Mouse (Mus musculus) adrenal gland, adult 18-20 months (tissue): ENCODE data around the gene Cep135. TPM values are rescaled to one million over a fixed set of nuclear protein-coding genes. Genes with fewer than 3 reads are reported as not detected.

Experiments
- DNase-seq, 2 experiments: peaks; one replicate each; pipeline ENCODE4 v3.0.0; 2021 to 2022; ENCODE audit warnings: low spot score in 2 of 2
- long read RNA-seq, 2 experiments: library from polyadenylated mRNA; stranded (forward); transcript quantifications; one replicate each; pipeline ENCODE4 v2.0.0; 2021
- total RNA-seq, 2 experiments: library from RNA; stranded (reverse); gene quantifications; 1 replicate in 1 of 2; 2 replicates in 1 of 2; pipeline ENCODE4 v1.2.3; 2021

Cep135 gene
- total RNA-seq, result 1 to 10 TPM; 3.5 to 3.6 TPM
- long read RNA-seq, experiment 1, full-length matches to known transcripts, result 1 of 1 reads
- long read RNA-seq, experiment 1, partial matches to known transcripts, result 0 of 1 reads
- long read RNA-seq, experiment 1, other reads (novel, unspliced or antisense), result 0 of 1 reads
- long read RNA-seq, experiment 2, partial matches to known transcripts, result 1 of 3 reads
- long read RNA-seq, experiment 2, other reads (novel, unspliced or antisense), result 2 of 3 reads

- peak; percentile 90 to 92 for DNase-seq
Observed at GRCm38 (mm10) chr5:76588551-76589283, at the start of gene Cep135. Gene Cep135, plus strand, starts transcription at chr5:76588698.

GRCm38 (mm10) chr5:76540181-76540580 lies 48.3 kb upstream of the Cep135 start:
- DNase-seq, result peak in 1 of 2 experiments; percentile 31

- no peak for DNase-seq
Observed at GRCm38 (mm10) chr5:76540842-76541241, 47.7 kb upstream of the Cep135 start.

GRCm38 (mm10) chr5:76543200-76543599 lies 45.3 kb upstream of the Cep135 start:
- no peak for DNase-seq

- no peak for DNase-seq
Observed at GRCm38 (mm10) chr5:76550426-76550825, 38.1 kb upstream of the Cep135 start.

GRCm38 (mm10) chr5:76565321-76565720 lies 23.2 kb upstream of the Cep135 start:
- DNase-seq, result peak; percentile 49 to 66

- no peak for DNase-seq
Observed at GRCm38 (mm10) chr5:76574251-76574650, 14.2 kb upstream of the Cep135 start.

GRCm38 (mm10) chr5:76577026-76577425 lies 11.5 kb upstream of the Cep135 start:
- no peak for DNase-seq

- no peak for DNase-seq
Observed at GRCm38 (mm10) chr5:76585378-76585777, 3.1 kb upstream of the Cep135 start.

- DNase-seq, result no peak
Observed at GRCm38 (mm10) chr5:76589311-76589710, 813 bp downstream of the Cep135 start.

GRCm38 (mm10) chr5:76590009-76590408 lies 1.5 kb downstream of the Cep135 start:
- DNase-seq, result no peak

GRCm38 (mm10) chr5:76591885-76592284 lies 3.4 kb downstream of the Cep135 start:
- DNase-seq, result no peak

- no peak for DNase-seq
Observed at GRCm38 (mm10) chr5:76609702-76610370, 21.3 kb downstream of the Cep135 start.

- DNase-seq, result no peak
Observed at GRCm38 (mm10) chr5:76612867-76613499, 24.5 kb downstream of the Cep135 start.

- DNase-seq, result no peak
Observed at GRCm38 (mm10) chr5:76615276-76615675, 26.8 kb downstream of the Cep135 start.

GRCm38 (mm10) chr5:76616196-76616747 lies 27.8 kb downstream of the Cep135 start:
- no peak for DNase-seq

GRCm38 (mm10) chr5:76618750-76619149 lies 30.3 kb downstream of the Cep135 start:
- no peak for DNase-seq

GRCm38 (mm10) chr5:76623759-76624158 lies 35.3 kb downstream of the Cep135 start:
- DNase-seq, result no peak

- no peak for DNase-seq
Observed at GRCm38 (mm10) chr5:76627770-76628169, 39.3 kb downstream of the Cep135 start.

- no peak for DNase-seq
Observed at GRCm38 (mm10) chr5:76634012-76634411, 45.5 kb downstream of the Cep135 start.

GRCm38 (mm10) chr5:76635592-76635991 lies 47.1 kb downstream of the Cep135 start:
- DNase-seq, result no peak
